Mouse (Mus musculus) macrophage (primary cell): ENCODE data around the gene Treml1. TPM values are rescaled to one million over a fixed set of nuclear protein-coding genes. Genes with fewer than 3 reads are reported as not detected.

Experiments
- H3K27ac ChIP-seq: fragments of 350-480 bp; formaldehyde crosslinking; 2 replicates; pipeline ENCODE4 v1.9.0; 2021
- H3K36me3 ChIP-seq: fragments of 350-480 bp; formaldehyde crosslinking; 2 replicates; pipeline ENCODE4 v1.9.0; 2021; ENCODE audit errors: inconsistent target
- H3K4me3 ChIP-seq: fragments of 350-480 bp; formaldehyde crosslinking; 2 replicates; pipeline ENCODE4 v1.9.0; 2021; ENCODE audit errors: inconsistent target
- H3K79me2 ChIP-seq: fragments of 350-480 bp; formaldehyde crosslinking; 2 replicates; pipeline ENCODE4 v1.9.0; 2021; ENCODE audit errors: inconsistent target
- WGBS: methylation state at CpG from one replicate; pipeline ENCODE4 v1.1.7; 2026; ENCODE audit warnings: inconsistent platforms; ENCODE audit not compliant: missing documents; 5-methylcytosine and 5-hydroxymethylcytosine counted together
- polyA plus RNA-seq: library from polyadenylated mRNA; stranded (reverse); fragments of 250-400 nt; gene quantifications from 3 replicates; pipeline ENCODE4 v1.2.4, GENCODE M21; 2018; ENCODE audit warnings: inconsistent platforms

The Treml1 gene
- polyA plus RNA-seq, 1 experiment from 2014 or later: 2.4 TPM

GRCm38 (mm10) chr17:48371621-48372020, 11.9 kb downstream of the Treml1 start:
- Histone ChIP-seq H3K4me3 (no peak overlapping the region), H3K79me2 (no peaks in the 10 kb centered on the region), H3K27ac (no peak overlapping the region), H3K36me3 (no peaks in the 10 kb centered on the region)

- Histone ChIP-seq H3K27ac (no peak overlapping the region), H3K36me3 (no peaks in the 10 kb centered on the region), H3K79me2 (no peaks in the 10 kb centered on the region), H3K4me3 (no peak overlapping the region)
- 98% methylated on average over 8 of the region's 8 CpGs for WGBS
These were observed 13.3 kb downstream of the Treml1 start for GRCm38 (mm10) chr17:48372987-48373386.

DNA sequence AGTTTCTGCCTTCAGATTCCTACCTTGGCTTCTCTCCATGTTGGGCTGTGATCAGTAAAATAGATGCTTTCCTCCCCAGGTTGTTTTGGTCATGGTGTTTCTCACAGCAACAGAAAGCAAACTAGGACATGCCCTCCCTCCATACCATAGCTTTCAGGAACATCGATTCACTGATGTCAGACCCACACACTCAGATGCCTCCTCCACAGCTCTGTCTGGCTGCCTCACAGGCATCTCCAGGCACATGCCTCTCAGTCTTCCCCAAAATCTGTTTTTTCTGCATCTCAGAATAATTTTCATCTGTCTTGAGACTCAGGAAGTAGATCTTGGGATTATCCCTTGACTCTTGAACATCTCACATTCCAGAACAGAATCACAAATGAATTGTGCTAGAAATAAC, 16.4 kb downstream of the Treml1 start:
- H3K36me3 ChIP-seq: no peaks in the 10 kb centered on the region
- H3K27ac ChIP-seq: no peak overlapping the region
- H3K4me3 ChIP-seq: no peak overlapping the region
- H3K79me2 ChIP-seq: no peaks in the 10 kb centered on the region
- WGBS: 100% methylated on average over 1 of the region's 1 CpGs

- Histone ChIP-seq H3K4me3 (no peak overlapping the region), H3K36me3 (no peaks in the 10 kb centered on the region), H3K79me2 (no peaks in the 10 kb centered on the region), H3K27ac (no peak overlapping the region)
These were observed 19.3 kb downstream of the Treml1 start for GRCm38 (mm10) chr17:48379050-48379449.

DNA sequence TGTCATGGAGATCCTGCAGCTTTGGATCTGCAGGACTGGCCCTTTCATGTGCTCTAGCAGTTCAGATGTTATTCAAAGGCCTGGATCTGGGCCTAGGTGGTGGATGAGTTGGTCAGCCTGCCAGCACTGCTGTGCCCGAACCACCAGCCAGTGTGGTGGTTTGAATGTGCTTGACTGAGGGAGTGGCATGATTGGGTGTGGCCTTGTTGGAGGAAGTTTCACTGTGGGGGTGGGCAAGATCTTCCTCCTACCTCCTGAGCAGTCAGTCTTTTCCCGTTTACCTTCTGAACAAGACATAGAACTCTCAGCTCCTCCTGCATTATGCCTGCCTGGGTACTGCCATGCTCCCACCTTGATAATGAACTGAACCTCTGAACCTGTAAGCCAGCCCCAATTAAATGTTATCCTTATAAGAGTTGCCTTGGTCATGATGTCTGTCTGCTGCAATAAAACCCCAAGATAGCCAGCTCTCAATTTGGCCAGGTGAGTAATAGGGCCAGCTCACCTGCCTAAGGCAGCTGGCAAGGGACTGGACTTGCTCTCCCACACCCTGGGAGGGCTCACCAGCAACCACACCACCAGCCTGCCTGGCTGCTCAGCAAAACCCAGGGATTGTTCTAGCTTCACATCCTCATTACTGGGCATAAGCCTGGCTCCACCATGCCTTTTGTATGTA, 26.2 kb downstream of the Treml1 start:
- WGBS: 39% methylated on average over 2 of the region's 2 CpGs
- Histone ChIP-seq H3K27ac (no peak overlapping the region), H3K4me3 (no peak overlapping the region), H3K36me3 (peaks cover 45% of the 10 kb centered on the region), H3K79me2 (no peaks in the 10 kb centered on the region)

GRCm38 (mm10) chr17:48388666-48389065, 28.9 kb downstream of the Treml1 start:
- no peak overlapping the region for H3K27ac ChIP-seq

GRCm38 (mm10) chr17:48389442-48389841, 29.7 kb downstream of the Treml1 start:
- H3K27ac ChIP-seq: no peak overlapping the region
- 93% methylated on average over 5 of the region's 5 CpGs for WGBS
- H3K4me3 ChIP-seq: no peak overlapping the region
- H3K36me3 ChIP-seq: peaks cover 80% of the 10 kb centered on the region
- peaks cover 17% of the 10 kb centered on the region; the same call in 1 of the 2 replicates for H3K79me2 ChIP-seq

More at GRCm38 (mm10) chr17:48388666-48389065, 28.9 kb downstream of the Treml1 start:
- peaks cover 73% of the 10 kb centered on the region for H3K36me3 ChIP-seq
- WGBS: 97% methylated on average over 2 of the region's 2 CpGs
- H3K4me3 ChIP-seq: no peak overlapping the region
- peaks cover 10% of the 10 kb centered on the region; the same call in 1 of the 2 replicates for H3K79me2 ChIP-seq

GRCm38 (mm10) chr17:48391446-48391845, 31.7 kb downstream of the Treml1 start:
- H3K27ac ChIP-seq: no peak overlapping the region
- H3K4me3 ChIP-seq: no peak overlapping the region
- H3K79me2 ChIP-seq: peaks cover 38% of the 10 kb centered on the region
- 93% methylated on average over 5 of the region's 5 CpGs for WGBS
- peaks cover 98% of the 10 kb centered on the region for H3K36me3 ChIP-seq

DNA sequence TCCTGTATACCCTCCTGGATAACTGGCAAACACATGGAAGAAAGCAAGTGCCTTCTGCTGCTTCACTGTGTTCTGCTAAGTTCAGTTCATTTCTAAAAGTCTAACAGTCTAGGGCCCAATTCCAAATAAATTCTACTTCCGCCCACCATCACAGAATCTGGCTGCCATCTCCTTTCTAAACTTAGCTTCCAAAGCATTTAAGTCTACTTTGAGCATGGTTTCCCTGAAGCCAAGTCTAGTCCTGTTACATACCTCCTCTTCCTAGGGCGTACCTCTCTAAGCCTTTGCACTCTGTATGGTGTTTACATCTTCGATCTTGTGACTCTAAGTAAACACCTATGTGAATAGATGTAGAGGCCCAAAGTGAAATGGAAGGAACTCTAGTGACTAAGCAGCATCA, 32.9 kb downstream of the Treml1 start:
- 94% methylated on average over 2 of the region's 3 CpGs for WGBS
- Histone ChIP-seq H3K4me3 (no peak overlapping the region), H3K79me2 (peaks cover 49% of the 10 kb centered on the region), H3K36me3 (peaks cover 92% of the 10 kb centered on the region), H3K27ac (no peak overlapping the region)

- peaks cover 33% of the 10 kb centered on the region for H3K36me3 ChIP-seq
- H3K4me3 ChIP-seq: no peak overlapping the region
- H3K27ac ChIP-seq: no peak overlapping the region
- 92% methylated on average over 4 of the region's 4 CpGs for WGBS
- H3K79me2 ChIP-seq: peaks cover 98% of the 10 kb centered on the region
These were observed 42.0 kb downstream of the Treml1 start for GRCm38 (mm10) chr17:48401710-48402109.

DNA sequence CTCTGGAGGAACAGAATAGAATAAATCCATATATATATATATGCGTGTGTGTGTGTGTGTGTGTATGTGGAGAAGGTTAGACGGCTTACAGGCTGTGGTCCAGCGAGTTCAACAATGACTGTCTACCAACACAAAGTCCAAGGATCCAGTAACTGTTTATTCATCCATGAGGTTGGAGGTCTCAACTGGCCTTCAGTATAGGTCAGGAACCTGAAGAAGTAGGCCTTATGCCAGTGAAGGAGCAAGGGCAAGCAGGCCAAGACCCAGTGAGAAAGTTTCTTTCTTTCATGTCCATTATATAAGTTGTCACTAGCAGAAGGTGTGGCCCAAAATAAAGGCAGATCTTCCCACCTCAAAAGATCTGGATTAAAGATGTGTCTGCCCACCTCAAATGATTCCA, 43.0 kb downstream of the Treml1 start:
- peaks cover 29% of the 10 kb centered on the region for H3K36me3 ChIP-seq
- no peak overlapping the region for H3K4me3 ChIP-seq
- 83% methylated on average over 3 of the region's 3 CpGs for WGBS
- H3K27ac ChIP-seq: no peak overlapping the region
- H3K79me2 ChIP-seq: peaks cover 98% of the 10 kb centered on the region

DNA sequence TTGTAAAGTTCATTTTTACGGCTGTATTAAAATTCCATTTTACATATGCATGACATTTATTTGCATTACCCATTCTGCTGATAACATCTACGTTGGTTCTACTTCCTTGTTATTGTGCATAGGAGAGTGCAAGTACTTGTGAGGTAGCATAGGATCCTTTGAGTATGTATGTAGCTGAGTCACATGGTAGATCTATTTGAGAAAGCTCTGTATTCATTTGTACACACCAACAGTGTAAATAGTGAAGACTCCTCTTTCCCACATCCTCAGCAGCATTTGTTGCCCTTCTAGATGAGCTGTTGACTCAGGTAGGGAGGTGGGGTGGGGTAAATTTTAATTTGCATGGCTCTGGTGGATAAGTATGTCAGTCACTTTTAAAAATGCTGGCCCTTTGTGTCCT, 44.1 kb downstream of the Treml1 start:
- Histone ChIP-seq H3K27ac (no peak overlapping the region), H3K4me3 (no peak overlapping the region), H3K36me3 (peaks cover 18% of the 10 kb centered on the region), H3K79me2 (peaks cover 97% of the 10 kb centered on the region)
- 60% methylated on average over 2 of the region's 2 CpGs for WGBS

DNA sequence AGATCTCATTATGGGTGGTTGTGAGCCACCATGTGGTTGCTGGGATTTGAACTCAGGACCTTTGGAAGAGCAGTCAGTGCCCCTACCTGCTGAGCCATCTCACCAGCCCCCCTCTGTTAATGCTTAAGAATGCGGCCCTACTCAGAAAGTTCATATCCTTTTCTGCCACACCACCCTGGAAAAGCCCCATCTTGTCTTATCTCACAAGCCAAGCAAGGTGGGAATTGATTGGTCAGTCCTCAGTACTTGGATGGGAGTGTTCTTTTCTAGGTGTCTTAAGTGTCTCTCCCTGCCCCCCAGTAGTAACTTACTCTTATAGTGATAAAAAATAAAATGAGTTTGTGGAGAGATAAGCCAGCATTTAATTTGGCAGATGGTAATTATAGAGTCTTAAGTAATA, 45.0 kb downstream of the Treml1 start:
- H3K79me2 ChIP-seq: peaks cover 89% of the 10 kb centered on the region
- H3K36me3 ChIP-seq: peaks cover 9% of the 10 kb centered on the region
- H3K27ac ChIP-seq: no peak overlapping the region
- H3K4me3 ChIP-seq: no peak overlapping the region
- WGBS: 94% methylated on average over 1 of the region's 1 CpGs

- Histone ChIP-seq H3K4me3 (no peak overlapping the region), H3K79me2 (peaks cover 76% of the 10 kb centered on the region), H3K36me3 (no peaks in the 10 kb centered on the region), H3K27ac (peak overlapping the region; percentile 67; the same call in 1 of the 2 replicates)
- 37% methylated on average over 4 of the region's 4 CpGs for WGBS
These were observed 47.4 kb downstream of the Treml1 start for GRCm38 (mm10) chr17:48407154-48407553.

DNA sequence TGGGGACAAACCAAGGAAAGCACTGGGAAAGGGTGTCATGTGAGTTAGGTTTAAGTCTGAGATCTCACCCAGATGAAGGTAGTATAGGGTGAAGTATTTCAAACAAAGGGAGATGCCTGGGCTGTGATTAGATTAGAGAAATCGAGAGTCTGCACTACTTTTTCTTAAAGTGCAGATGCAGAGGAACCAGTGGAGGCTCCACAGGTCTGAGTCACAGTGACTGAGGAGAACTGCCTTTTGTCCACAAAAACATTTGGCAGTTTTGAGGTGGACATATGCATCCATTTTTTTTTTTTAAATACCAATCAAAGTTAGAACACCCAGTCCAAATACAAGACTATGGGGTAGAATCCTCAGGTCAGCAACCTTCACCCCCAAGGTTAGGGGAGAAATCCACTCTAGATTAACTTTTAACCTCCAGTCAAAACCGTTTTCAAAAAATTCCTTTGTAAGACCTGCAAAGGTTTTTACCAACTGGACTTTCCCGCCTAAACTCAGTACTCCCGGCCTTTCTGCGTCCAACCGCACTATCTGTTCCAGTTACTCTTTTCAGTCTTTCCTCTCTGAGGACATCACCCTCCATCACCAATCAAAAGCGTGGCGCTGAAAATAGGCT, 48.3 kb downstream of the Treml1 start:
- Histone ChIP-seq H3K4me3 (peak overlapping the region; percentile 54), H3K79me2 (peaks cover 67% of the 10 kb centered on the region), H3K36me3 (no peaks in the 10 kb centered on the region), H3K27ac (peak overlapping the region; percentile 67)
- 3% methylated on average over 8 of the region's 8 CpGs for WGBS
